Mouse (Mus musculus) C2C12 (cell line): ENCODE measurements around the gene Arfgap2. TPM values are rescaled to one million over a fixed set of nuclear protein-coding genes. Genes with fewer than 3 reads are reported as not detected.

Source experiments
- H3K27me3 ChIP-seq: one replicate; pipeline ENCODE4 v1.6.1; 2011; ENCODE audit not compliant: control insufficient read depth, insufficient read depth, insufficient read length
- H3K36me3 ChIP-seq: one replicate; pipeline ENCODE4 v1.6.1; 2011; ENCODE audit not compliant: control insufficient read depth, insufficient read depth
- H3K4me3 ChIP-seq: one replicate; pipeline ENCODE4 v1.5.1; 2011; ENCODE audit warnings: mild to moderate bottlenecking, control low read depth; ENCODE audit not compliant: poor library complexity, insufficient read depth, severe bottlenecking
- H3K79me2 ChIP-seq: one replicate; pipeline ENCODE4 v1.6.1; 2011; ENCODE audit not compliant: control insufficient read depth, insufficient read depth
- H3K79me3 ChIP-seq: one replicate; pipeline ENCODE4 v1.6.1; 2011; ENCODE audit warnings: low read depth, control low read depth
- H3ac ChIP-seq: one replicate; pipeline ENCODE3; 2011; ENCODE audit warnings: low read depth; ENCODE audit not compliant: control insufficient read depth, insufficient read length
- CEBPB ChIP-seq: IDR thresholded peaks from one replicate; pipeline ENCODE4 v1.6.1; 2011; ENCODE audit warnings: low read depth, mild to moderate bottlenecking, control low read depth, moderate library complexity
- CTCF ChIP-seq: IDR thresholded peaks from one replicate; pipeline ENCODE4 v1.5.1; 2011; ENCODE audit not compliant: control insufficient read depth, insufficient read depth, insufficient read length
- FOSL1 ChIP-seq: IDR thresholded peaks from one replicate; pipeline ENCODE4 v1.8.0; 2011; ENCODE audit warnings: mild to moderate bottlenecking, low read length; ENCODE audit not compliant: poor library complexity, insufficient read depth, severe bottlenecking
- MAX ChIP-seq: IDR thresholded peaks from one replicate; pipeline ENCODE4 v1.6.1; 2011; ENCODE audit warnings: mild to moderate bottlenecking, control low read depth
- MYOD1 ChIP-seq: IDR thresholded peaks from one replicate; pipeline ENCODE4 v1.6.1; 2011; ENCODE audit warnings: low read depth; ENCODE audit not compliant: control insufficient read depth, insufficient read length
- MYOG ChIP-seq: IDR thresholded peaks from one replicate; pipeline ENCODE4 v1.6.1; 2011; ENCODE audit not compliant: control insufficient read depth, insufficient read length; ENCODE audit errors: extremely low read depth
- USF1 ChIP-seq: IDR thresholded peaks from one replicate; pipeline ENCODE4 v1.6.1; 2011; ENCODE audit warnings: low read depth, mild to moderate bottlenecking, control low read depth, moderate library complexity
- polyA plus RNA-seq: library from polyadenylated mRNA; unstranded; fragments of >200 nt; fragmentation: generic; extraction: Trizol; gene quantifications from one replicate; pipeline ENCODE4 v1.2.1, GENCODE M21; 2012; ENCODE audit warnings: missing spikeins

The Arfgap2 gene
- polyA plus RNA-seq, 1 experiment = 67.5 TPM

- Histone ChIP-seq H3ac (no peak overlapping the region), H3K27me3 (no peaks in the 10 kb centered on the region), H3K4me3 (no peak overlapping the region), H3K79me3 (no peaks in the 10 kb centered on the region), H3K79me2 (no peaks in the 10 kb centered on the region), H3K36me3 (peaks cover 9% of the 10 kb centered on the region)
- no peak for TF ChIP-seq FOSL1
- TF ChIP-seq MYOG = no peak
- TF ChIP-seq USF1 = no peak
- no peak for TF ChIP-seq MYOD1
- TF ChIP-seq MAX = no peak
- no peak for TF ChIP-seq CEBPB
- no peak for TF ChIP-seq CTCF
These were observed 5.9 kb upstream of the Arfgap2 start for GRCm38 (mm10) chr2:91258830-91259229.

GRCm38 (mm10) chr2:91259493-91259892 lies 5.3 kb upstream of the Arfgap2 start:
- Histone ChIP-seq H3K4me3 (no peak overlapping the region), H3K36me3 (peaks cover 9% of the 10 kb centered on the region)

GRCm38 (mm10) chr2:91263692-91264660 lies 798 bp upstream of the Arfgap2 start:
- H3ac ChIP-seq = no peak overlapping the region
- H3K79me2 ChIP-seq = peaks cover 40% of the 10 kb centered on the region
- H3K4me3 ChIP-seq = no peak overlapping the region
- H3K27me3 ChIP-seq = no peaks in the 10 kb centered on the region
- H3K79me3 ChIP-seq = peaks cover 17% of the 10 kb centered on the region
- TF ChIP-seq CEBPB = no peak
- no peak for TF ChIP-seq CTCF
- peaks cover 34% of the 10 kb centered on the region for H3K36me3 ChIP-seq

More at GRCm38 (mm10) chr2:91259493-91259892, 5.3 kb upstream of the Arfgap2 start:
- Histone ChIP-seq H3K79me2 (no peaks in the 10 kb centered on the region), H3K79me3 (no peaks in the 10 kb centered on the region), H3K27me3 (no peaks in the 10 kb centered on the region), H3ac (no peak overlapping the region)
- TF ChIP-seq MAX = no peak
- TF ChIP-seq MYOG = no peak
- TF ChIP-seq USF1 = no peak
- no peak for TF ChIP-seq MYOD1
- TF ChIP-seq CTCF = no peak
- no peak for TF ChIP-seq CEBPB
- TF ChIP-seq FOSL1 = no peak

GRCm38 (mm10) chr2:91268042-91268441 lies 3.3 kb downstream of the Arfgap2 start:
- H3K27me3 ChIP-seq = no peaks in the 10 kb centered on the region
- no peak overlapping the region for H3ac ChIP-seq
- H3K36me3 ChIP-seq = peaks cover 65% of the 10 kb centered on the region
- no peak for TF ChIP-seq MAX
- no peak overlapping the region for H3K4me3 ChIP-seq
- peaks cover 57% of the 10 kb centered on the region for H3K79me2 ChIP-seq
- H3K79me3 ChIP-seq = peaks cover 17% of the 10 kb centered on the region

- H3K79me2 ChIP-seq = peaks cover 57% of the 10 kb centered on the region
- H3K36me3 ChIP-seq = peaks cover 70% of the 10 kb centered on the region
- H3K27me3 ChIP-seq = no peaks in the 10 kb centered on the region
- no peak for TF ChIP-seq MYOD1
- no peak for TF ChIP-seq MAX
- no peak for TF ChIP-seq USF1
- TF ChIP-seq CTCF = no peak
- peaks cover 17% of the 10 kb centered on the region for H3K79me3 ChIP-seq
- H3K4me3 ChIP-seq = no peak overlapping the region
- no peak overlapping the region for H3ac ChIP-seq
These were observed 3.9 kb downstream of the Arfgap2 start for GRCm38 (mm10) chr2:91268706-91269105.

GRCm38 (mm10) chr2:91269687-91270133 lies 4.9 kb downstream of the Arfgap2 start:
- Histone ChIP-seq H3ac (no peak overlapping the region), H3K4me3 (no peak overlapping the region), H3K27me3 (no peaks in the 10 kb centered on the region), H3K79me2 (peaks cover 57% of the 10 kb centered on the region), H3K79me3 (peaks cover 17% of the 10 kb centered on the region), H3K36me3 (peaks cover 80% of the 10 kb centered on the region)
- TF ChIP-seq MAX (no peak), CEBPB (no peak), MYOD1 (no peak), CTCF (no peak), FOSL1 (no peak), MYOG (no peak), USF1 (no peak)
